Mouse (Mus musculus) megakaryocyte, adult 5-6 weeks (primary cell): ENCODE measurements around the gene Dgke. TPM values are rescaled to one million over a fixed set of nuclear protein-coding genes. Genes with fewer than 3 reads are reported as not detected.
"Not testable (repeated sequence)": the region's sequence is repeated elsewhere in the genome, so short reads cannot be mapped to it uniquely, and the experiment has no call there.

Experiments
- ATAC-seq: 2 replicates; pipeline ENCODE4 v1.8.0; 2016; ENCODE audit warnings: mild to moderate bottlenecking, inconsistent platforms; ENCODE audit not compliant: poor library complexity, severe bottlenecking
- total RNA-seq, 2 experiments: library from RNA; stranded (forward) in 1 of 2; stranded (reverse) in 1 of 2; fragments of 153-499, 151-499 nt in 1 of 2; fragments of 221-1000, 200-1000 nt in 1 of 2; gene quantifications; 2 replicates each; pipeline versions ENCODE4 v1.2.3 to v1.2.4; 2015 to 2017

The Dgke gene
- total RNA-seq, 2 experiments from 2014 or later = 1.1 to 2.6 TPM

- ATAC-seq = not testable (repeated sequence)
These were observed 25.6 kb downstream of the Dgke start for GRCm38 (mm10) chr11:89041073-89041472.

GRCm38 (mm10) chr11:89039325-89039724 lies 27.3 kb downstream of the Dgke start:
- peak; percentile 85 for ATAC-seq

DNA sequence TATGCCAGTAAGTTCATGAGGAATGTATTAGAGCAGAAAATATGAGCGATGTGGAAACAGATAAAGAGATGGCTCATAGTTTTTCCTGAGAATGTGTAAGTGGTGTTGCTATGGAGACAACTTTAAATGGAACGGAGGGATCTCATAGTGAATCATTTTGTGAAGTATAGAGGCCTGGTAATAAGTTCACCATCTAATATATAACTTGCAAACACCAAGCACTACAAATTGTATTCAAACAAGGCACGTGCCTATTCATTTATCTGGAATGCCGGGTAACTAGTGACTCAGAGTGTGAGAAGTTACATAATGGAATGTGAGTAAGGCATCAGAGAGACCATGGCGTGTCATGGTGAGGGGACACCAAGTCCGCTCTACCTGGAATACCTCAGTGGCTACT lies 28.2 kb downstream of the Dgke start:
- ATAC-seq = no peak

GRCm38 (mm10) chr11:89035552-89035951 lies 31.1 kb downstream of the Dgke start:
- peak; percentile 79 for ATAC-seq

DNA sequence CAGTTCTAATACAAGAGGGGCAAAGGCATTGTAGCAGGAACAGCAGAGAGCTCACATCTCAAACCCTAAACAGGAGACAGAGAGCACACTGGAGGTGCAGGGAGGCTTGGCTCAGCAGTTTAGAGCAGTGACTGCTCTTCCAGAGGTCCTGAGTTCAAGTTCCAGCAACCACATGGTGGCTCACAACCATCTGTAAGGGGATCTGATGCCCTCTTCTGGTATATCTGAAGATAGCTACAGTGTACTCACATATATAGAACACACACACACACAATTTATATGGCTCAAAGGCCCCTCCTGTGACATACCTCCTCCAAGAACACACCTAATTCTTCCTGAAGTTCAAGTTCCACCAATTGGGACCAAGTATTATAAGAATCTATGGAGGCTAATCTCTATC lies 32.1 kb downstream of the Dgke start:
- ATAC-seq = no peak

GRCm38 (mm10) chr11:89031189-89031588 lies 35.5 kb downstream of the Dgke start:
- ATAC-seq = no peak

DNA sequence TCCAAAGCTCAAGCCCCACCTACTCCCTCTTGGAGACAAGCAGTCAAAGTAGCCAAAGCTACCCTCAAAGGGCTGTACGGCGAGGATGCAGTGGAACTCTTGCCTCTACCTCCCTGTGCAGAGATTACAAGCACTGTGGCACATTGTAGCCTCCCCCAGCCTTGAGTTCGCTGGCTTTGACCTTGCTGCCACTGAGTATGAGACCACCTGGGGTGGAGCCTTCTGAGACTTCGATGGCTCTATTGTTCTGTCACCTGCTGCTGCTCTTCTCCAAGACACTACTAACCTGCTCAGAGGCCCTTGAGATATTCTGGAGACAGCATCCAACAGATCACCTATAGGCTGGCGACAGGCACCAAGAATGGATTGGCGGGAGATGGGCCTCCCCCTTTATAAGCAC lies 36.1 kb downstream of the Dgke start:
- no peak for ATAC-seq

GRCm38 (mm10) chr11:89028871-89029405 lies 37.7 kb downstream of the Dgke start:
- ATAC-seq = peak; percentile 62

- ATAC-seq = peak; percentile 45
These were observed 38.7 kb downstream of the Dgke start for GRCm38 (mm10) chr11:89027955-89028361.

DNA sequence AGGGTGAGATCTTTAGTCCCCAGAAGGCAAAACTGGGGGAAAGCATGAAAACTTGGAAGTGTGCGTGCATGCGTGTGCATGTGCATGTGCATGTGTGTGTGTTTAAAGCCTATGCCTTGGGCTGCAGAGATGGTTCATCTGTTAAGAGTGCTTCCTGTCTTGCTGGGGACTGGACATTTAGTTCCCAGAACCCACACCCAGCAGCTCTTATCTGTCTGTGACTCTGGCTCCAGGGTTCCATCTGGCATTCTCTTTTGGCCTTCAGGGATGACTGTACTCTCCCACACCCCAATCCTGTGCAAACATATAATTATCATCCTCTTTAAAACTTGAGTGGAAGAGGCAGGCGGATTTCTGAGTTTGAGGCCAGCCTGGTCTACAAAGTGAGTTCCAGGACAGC lies 40.5 kb downstream of the Dgke start:
- no peak for ATAC-seq

- ATAC-seq = no peak
These were observed 41.0 kb downstream of the Dgke start for GRCm38 (mm10) chr11:89025603-89026002.

GRCm38 (mm10) chr11:89024181-89024881 lies 42.3 kb downstream of the Dgke start:
- peak; percentile 84 for ATAC-seq

DNA sequence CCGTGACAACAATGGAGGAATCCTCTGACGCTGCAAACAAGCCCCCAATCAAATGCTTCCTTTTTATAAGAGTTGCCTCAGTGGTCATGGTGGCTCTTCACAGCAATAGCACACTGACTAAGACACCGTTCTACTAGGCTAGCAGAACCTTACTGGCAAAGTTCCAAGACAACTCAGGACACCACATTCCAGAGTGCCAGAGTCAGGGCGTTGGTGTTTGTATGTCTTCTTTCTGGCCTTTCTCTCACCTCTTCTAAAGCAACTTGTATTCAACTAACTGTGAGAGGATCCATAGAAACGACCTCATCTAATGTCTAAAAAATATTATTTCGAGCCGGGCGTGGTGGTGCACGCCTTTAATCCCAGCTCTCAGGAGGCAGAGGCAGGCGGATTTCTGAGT lies 43.2 kb downstream of the Dgke start:
- no peak for ATAC-seq

GRCm38 (mm10) chr11:89022120-89022731 lies 44.4 kb downstream of the Dgke start:
- ATAC-seq = no peak

DNA sequence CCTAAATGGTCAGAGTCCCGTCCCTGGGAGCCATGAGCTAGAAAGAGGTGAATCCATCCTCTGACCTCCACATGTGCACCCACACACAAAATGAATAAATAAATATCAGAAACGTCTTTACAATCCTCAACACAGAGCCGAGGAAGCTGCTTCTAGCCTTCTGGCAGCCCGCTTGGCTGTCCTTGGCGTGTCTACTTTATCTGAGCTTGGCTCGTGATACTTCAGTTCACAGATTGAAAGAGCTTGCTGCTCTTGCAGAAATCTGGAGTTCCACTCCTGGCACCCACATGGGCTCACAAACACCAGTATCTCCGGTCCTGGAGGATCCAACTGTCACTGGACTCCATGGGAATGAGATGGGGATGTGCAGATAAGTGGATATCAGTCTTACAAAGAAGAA lies 45.0 kb downstream of the Dgke start:
- no peak for ATAC-seq

GRCm38 (mm10) chr11:89020681-89021305 lies 45.9 kb downstream of the Dgke start:
- no peak for ATAC-seq

DNA sequence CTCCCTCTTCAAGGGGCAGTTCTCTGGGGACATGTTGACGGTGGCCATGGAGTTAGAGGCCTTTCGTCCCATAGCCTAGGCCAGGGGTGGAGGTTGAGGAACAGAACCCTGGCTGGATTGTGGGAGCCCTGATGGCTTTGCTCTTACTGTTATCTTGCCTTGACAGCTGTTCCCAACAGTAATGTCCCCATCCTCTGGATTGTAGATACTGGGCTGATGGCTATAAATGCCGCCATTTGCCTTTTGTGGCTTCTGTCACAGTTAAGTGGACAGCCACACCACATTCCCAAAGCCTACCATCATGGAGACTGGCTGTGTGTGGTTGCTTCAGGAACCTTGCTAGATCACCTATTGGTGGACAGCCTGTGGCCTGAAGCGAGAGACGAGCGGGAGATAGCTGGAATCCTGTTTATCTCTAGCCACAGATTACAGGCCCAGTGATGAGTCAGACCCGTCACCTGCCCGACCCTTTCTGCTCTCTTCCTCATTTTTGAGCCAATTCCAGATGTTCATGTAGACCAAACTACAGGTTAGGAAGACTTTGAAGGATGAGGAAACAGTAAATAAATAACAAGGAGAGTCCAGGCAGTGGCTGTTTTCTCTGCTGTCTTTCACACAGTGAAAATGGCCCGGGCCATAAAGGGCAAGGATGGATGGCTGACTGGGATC lies 49.0 kb downstream of the Dgke start:
- no peak for ATAC-seq

GRCm38 (mm10) chr11:89012241-89012640 lies 54.4 kb downstream of the Dgke start:
- no peak for ATAC-seq

DNA sequence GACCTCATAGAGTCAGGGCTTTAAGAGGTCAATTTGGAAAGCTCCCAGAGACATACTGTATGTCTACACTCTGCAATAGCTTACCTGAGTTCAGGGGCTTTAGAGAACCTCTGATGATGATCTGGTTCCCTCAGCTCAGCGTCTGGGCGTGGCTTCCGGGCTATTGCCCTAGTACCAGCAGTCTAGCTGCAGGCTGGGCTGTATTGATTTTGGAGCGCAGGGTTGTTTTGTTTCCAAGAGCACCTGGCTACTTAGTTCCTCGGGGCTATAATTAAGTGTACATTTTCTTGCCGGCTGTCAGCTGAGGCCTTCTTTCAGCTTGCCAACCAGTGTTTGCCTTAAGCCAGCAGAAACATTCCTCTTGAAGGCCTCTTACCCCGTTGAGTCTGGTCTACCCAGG lies 57.2 kb downstream of the Dgke start:
- no peak for ATAC-seq

DNA sequence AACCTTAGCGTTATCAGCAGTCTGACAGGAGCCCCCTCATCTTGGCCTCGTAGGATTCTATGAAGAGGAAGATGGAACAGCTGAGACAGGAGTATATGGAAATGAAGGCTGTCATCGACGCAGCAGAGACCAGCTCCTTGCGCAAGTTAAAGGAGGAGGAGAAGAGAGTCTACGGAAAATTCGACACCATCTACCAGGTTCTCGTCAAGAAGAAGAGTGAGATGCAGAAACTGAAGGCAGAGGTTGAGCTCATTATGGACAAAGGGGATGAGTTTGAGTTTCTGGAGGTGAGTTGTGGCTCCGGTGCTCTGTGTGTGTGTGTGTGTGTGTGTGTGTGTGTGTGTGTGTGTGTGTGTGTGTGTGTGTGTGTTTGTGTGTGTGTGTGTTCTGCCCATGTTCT lies 57.6 kb downstream of the Dgke start:
- ATAC-seq = no peak

DNA sequence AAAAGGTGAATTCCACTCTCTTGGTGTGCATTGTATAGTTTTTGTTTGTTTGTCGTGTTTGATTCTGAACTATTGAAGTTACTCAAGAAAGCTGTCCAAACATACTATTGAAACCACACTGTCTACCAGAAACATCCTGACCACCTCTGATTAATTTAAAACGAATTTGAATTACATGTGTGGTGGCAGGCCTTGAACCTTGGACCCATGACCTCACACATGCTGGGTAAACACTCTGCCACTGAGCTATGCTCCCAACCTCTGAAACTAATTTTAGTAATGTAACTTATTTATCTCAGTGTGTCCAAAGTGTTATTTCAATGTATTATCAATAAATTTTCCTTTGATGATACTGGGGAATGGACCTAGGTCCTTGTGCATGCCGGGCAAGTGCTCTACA lies 59.1 kb downstream of the Dgke start:
- no peak for ATAC-seq
